Mouse (Mus musculus) liver, postnatal 0 days (tissue): ENCODE data around the gene Grid1. TPM values are rescaled to one million over a fixed set of nuclear protein-coding genes. Genes with fewer than 3 reads are reported as not detected.

Experiments used
- ATAC-seq: fragments of 200-750 bp; cut with Nextera tagmentation; 2 replicates; pipeline ENCODE4 v1.8.0; 2017; ENCODE audit warnings: mild to moderate bottlenecking, moderate library complexity
- DNase-seq: peaks from one replicate; pipeline ENCODE4 v3.0.0-alpha.2; 2016
- H3K27ac ChIP-seq: fragments of 300-500 bp; sonication (generic); 2 replicates; pipeline ENCODE4 v1.5.1; 2014; ENCODE audit warnings: antibody characterized with exemption, moderate library complexity, mild to moderate bottlenecking, low read depth
- H3K27me3 ChIP-seq: fragments of 300-500 bp; sonication (generic); 2 replicates; pipeline ENCODE4 v1.6.1; 2014; ENCODE audit warnings: low read length, control low read depth, mixed read lengths; ENCODE audit not compliant: insufficient read depth
- H3K36me3 ChIP-seq: fragments of 300-500 bp; sonication (generic); replicated peaks from 2 replicates; pipeline ENCODE4 v1.6.1; 2014; ENCODE audit warnings: mild to moderate bottlenecking, control low read depth, low read length, moderate library complexity, mixed read lengths; ENCODE audit not compliant: insufficient read depth
- H3K4me1 ChIP-seq: fragments of 300-500 bp; sonication (generic); 2 replicates; pipeline ENCODE4 v1.6.1; 2014; ENCODE audit warnings: antibody characterized with exemption, mild to moderate bottlenecking, control low read depth; ENCODE audit not compliant: insufficient read depth
- H3K4me2 ChIP-seq: fragments of 300-500 bp; sonication (generic); 2 replicates; pipeline ENCODE4 v1.6.1; 2014; ENCODE audit warnings: low read depth, mild to moderate bottlenecking, low read length, moderate library complexity, mixed read lengths
- H3K4me3 ChIP-seq: fragments of 300-500 bp; sonication (generic); 2 replicates; pipeline ENCODE4 v1.5.1; 2014; ENCODE audit warnings: low read depth, low read length
- H3K9ac ChIP-seq: fragments of 300-500 bp; sonication (generic); replicated peaks from 2 replicates; pipeline ENCODE4 v1.6.1; 2014; ENCODE audit warnings: mild to moderate bottlenecking, moderate library complexity
- H3K9me3 ChIP-seq: fragments of 300-500 bp; sonication (generic); 2 replicates; pipeline ENCODE4 v1.6.1; 2016; ENCODE audit warnings: mild to moderate bottlenecking, control low read depth, low read length, mixed read lengths
- CTCF ChIP-seq: sonication (generic); IDR thresholded peaks from 2 replicates; pipeline ENCODE4 v1.5.1; 2016; ENCODE audit warnings: antibody characterized with exemption, low read depth
- EP300 ChIP-seq: IDR thresholded peaks from 2 replicates; pipeline ENCODE4 v1.6.1; 2016; ENCODE audit warnings: antibody characterized with exemption, low read depth, mild to moderate bottlenecking
- WGBS: fragments of 180-500 bp; shearing (Covaris S2); extraction: QIAGEN DNeasy Blood & Tissue Kit; methylation state at CpG from one replicate; pipeline ENCODE4 v1.1.7; 2014; ENCODE audit not compliant: insufficient replicate concordance; 5-methylcytosine and 5-hydroxymethylcytosine counted together
- polyA plus RNA-seq: library from polyadenylated mRNA; unstranded; fragments of >200 nt; fragmentation: Nextera tagmentation; extraction: Ambion mirVana; gene quantifications from 2 replicates; pipeline ENCODE4 v1.2.1, GENCODE M21; 2015

Grid1 gene
- polyA plus RNA-seq, 1 experiment from 2014 or later: not detected

GRCm38 (mm10) chr14:35541992-35542380, 722.1 kb downstream of the Grid1 start:
- Histone ChIP-seq H3K4me2 (no peak overlapping the region), H3K4me3 (no peak overlapping the region), H3K27ac (no peak overlapping the region), H3K9me3 (no peaks in the 10 kb centered on the region), H3K9ac (no peak overlapping the region), H3K36me3 (no peaks in the 10 kb centered on the region), H3K27me3 (no peaks in the 10 kb centered on the region), H3K4me1 (no peaks in the 10 kb centered on the region)
- WGBS: 70% methylated on average over 1 of the region's 1 CpGs
- ATAC-seq (no peak), DNase-seq (no peak)
- TF ChIP-seq EP300: no peak
- TF ChIP-seq CTCF: no peak

DNA sequence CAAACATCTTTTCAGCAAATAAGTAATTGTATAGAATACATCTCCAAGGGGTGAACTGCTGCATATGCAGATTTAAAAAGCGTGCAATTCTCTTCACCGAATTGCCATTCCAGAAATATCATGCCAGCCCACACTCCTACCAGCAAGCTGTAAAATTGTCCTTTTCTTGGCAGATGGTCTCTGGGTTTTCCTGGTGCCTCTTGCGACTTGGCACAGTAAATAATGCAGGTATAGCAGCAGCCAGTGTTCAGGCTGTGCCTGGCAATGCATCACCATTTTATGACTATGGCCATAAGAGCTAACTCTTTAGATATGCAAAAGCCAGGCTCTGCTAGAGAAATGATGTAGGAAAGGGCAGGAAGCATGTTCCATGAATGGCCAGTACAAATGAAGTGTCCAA, 734.4 kb downstream of the Grid1 start:
- H3K36me3 ChIP-seq: no peaks in the 10 kb centered on the region
- H3K9me3 ChIP-seq: no peaks in the 10 kb centered on the region
- ATAC-seq: no peak
- H3K4me3 ChIP-seq: no peak overlapping the region
- DNase-seq: no peak
- no peak overlapping the region for H3K4me2 ChIP-seq
- H3K27me3 ChIP-seq: no peaks in the 10 kb centered on the region
- H3K27ac ChIP-seq: no peak overlapping the region
- H3K9ac ChIP-seq: no peak overlapping the region
- TF ChIP-seq EP300 (no peak), CTCF (no peak)
- WGBS: 75% methylated on average over 3 of the region's 3 CpGs
- H3K4me1 ChIP-seq: no peaks in the 10 kb centered on the region

GRCm38 (mm10) chr14:35561244-35561893, 741.5 kb downstream of the Grid1 start:
- TF ChIP-seq CTCF (no peak), EP300 (no peak)
- ATAC-seq (no peak), DNase-seq (no peak)
- Histone ChIP-seq H3K36me3 (no peaks in the 10 kb centered on the region), H3K9me3 (no peaks in the 10 kb centered on the region), H3K4me2 (no peak overlapping the region), H3K4me1 (no peaks in the 10 kb centered on the region), H3K4me3 (no peak overlapping the region), H3K27me3 (no peaks in the 10 kb centered on the region), H3K27ac (no peak overlapping the region), H3K9ac (no peak overlapping the region)
- WGBS: 77% methylated on average over 3 of the region's 3 CpGs

GRCm38 (mm10) chr14:35572991-35573502, 753.1 kb downstream of the Grid1 start:
- Histone ChIP-seq H3K27ac (no peak overlapping the region), H3K27me3 (no peaks in the 10 kb centered on the region), H3K36me3 (no peaks in the 10 kb centered on the region), H3K9ac (no peak overlapping the region), H3K4me2 (no peak overlapping the region), H3K9me3 (no peaks in the 10 kb centered on the region), H3K4me1 (no peaks in the 10 kb centered on the region), H3K4me3 (no peak overlapping the region)
- TF ChIP-seq CTCF: no peak
- no peak for TF ChIP-seq EP300
- DNase-seq (no peak), ATAC-seq (no peak)
- WGBS: 70% methylated on average over 4 of the region's 4 CpGs

DNA sequence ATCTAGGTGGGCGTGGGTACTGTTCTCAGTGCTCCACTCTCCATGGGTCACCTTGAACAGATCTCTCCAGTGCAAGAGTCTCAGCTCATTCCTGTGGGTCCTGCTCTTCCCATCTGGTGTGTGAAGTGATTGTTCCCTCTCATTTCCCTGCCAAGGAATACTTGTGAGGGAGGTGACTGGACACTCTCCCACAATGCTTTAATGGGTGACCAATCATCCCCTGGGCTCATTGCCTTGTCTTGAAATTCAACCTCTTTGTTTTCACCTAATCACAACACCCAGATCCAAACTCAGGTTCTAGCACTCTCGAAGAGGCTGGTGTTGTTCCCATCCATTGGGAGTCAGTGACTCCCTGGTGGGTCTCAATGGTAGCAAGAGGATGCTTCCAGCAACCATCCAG, 754.6 kb downstream of the Grid1 start:
- no peak overlapping the region for H3K9ac ChIP-seq
- WGBS: 59% methylated on average over 2 of the region's 2 CpGs
- no peak for DNase-seq
- no peaks in the 10 kb centered on the region for H3K9me3 ChIP-seq
- no peak overlapping the region for H3K4me2 ChIP-seq
- no peak for ATAC-seq
- H3K36me3 ChIP-seq: no peaks in the 10 kb centered on the region
- no peak overlapping the region for H3K27ac ChIP-seq
- no peaks in the 10 kb centered on the region for H3K4me1 ChIP-seq
- TF ChIP-seq EP300 (no peak), CTCF (no peak)
- H3K27me3 ChIP-seq: no peaks in the 10 kb centered on the region
- H3K4me3 ChIP-seq: no peak overlapping the region

DNA sequence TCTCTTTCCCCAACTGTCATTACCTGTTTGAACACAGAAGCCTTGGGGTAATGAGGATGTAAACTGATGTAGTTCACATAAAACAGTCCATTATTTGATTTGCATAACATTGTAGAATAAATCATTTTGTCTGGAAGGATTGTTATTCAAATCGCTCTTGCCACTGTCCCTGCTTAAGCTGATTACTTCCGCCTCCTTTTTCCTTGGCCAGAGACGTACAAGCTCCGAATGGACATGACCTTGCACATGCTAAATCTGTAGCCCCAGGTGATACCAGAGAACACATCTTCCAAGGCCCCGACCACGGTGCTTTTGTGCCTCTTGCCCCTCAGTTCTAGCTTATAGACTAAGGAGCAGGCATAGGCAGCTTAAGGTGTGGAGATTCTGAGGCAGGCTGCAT, 755.4 kb downstream of the Grid1 start:
- H3K36me3 ChIP-seq: no peaks in the 10 kb centered on the region
- no peak for TF ChIP-seq EP300
- TF ChIP-seq CTCF: no peak
- ATAC-seq (no peak), DNase-seq (no peak)
- 83% methylated on average over 6 of the region's 6 CpGs for WGBS
- H3K9me3 ChIP-seq: no peaks in the 10 kb centered on the region
- no peak overlapping the region for H3K9ac ChIP-seq
- H3K4me2 ChIP-seq: no peak overlapping the region
- no peaks in the 10 kb centered on the region for H3K27me3 ChIP-seq
- H3K4me1 ChIP-seq: no peaks in the 10 kb centered on the region
- no peak overlapping the region for H3K4me3 ChIP-seq
- H3K27ac ChIP-seq: no peak overlapping the region
